Mouse (Mus musculus) gastrocnemius, adult 8-10 months (tissue): ENCODE data around the gene Sms. TPM values are rescaled to one million over a fixed set of nuclear protein-coding genes. Genes with fewer than 3 reads are reported as not detected.

Experiments
- DNase-seq, 2 experiments: peaks; one replicate each; pipeline ENCODE4 v3.0.0; 2022; ENCODE audit warnings: low spot score in 2 of 2
- total RNA-seq, 4 experiments: library from RNA; stranded (reverse); gene quantifications; 2 replicates each; pipeline ENCODE4 v1.2.4; 2022

Gene Sms
- total RNA-seq, 4 experiments from 2014 or later: 61.4 to 129 (median 75.3) TPM

DNA sequence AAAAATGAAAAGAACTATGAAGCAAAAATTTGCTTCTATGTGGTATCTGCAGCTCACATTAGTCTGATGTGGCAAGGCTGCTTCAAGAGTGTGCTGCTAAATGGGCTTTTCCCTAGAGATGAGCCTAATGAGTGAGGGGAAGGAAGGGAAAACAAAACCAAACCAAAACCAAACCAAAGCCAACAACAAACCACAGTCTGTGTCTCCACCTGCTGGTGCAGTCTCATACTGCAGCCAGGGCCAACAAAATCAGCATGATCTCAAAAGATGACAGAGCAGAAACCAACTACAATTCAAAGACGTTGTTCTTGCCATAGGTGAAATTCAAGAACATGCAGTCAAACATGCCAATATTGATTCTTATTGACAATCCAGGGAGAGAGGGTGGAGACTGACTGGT lies 37.7 kb downstream of the Sms start:
- DNase-seq: peak in 1 of 2 experiments; percentile 18

DNA sequence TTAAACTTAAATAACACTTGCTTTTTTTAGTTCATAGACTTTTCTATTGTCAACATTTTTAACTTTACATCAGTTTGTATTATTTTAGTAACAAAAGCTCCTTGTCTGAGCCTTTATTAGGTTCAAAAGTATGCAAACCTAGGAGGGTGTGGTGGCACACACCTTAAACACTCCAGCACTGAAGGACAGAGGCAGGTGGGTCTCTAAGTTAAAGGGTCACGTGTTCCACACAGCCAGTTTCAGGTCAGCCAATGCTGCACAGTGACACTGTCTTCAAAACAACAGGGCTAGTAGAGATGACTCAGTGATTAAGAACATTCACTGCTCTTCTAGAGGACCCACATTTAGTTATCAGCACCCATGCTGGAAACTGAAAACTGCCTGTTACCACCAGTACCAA lies 43.1 kb downstream of the Sms start:
- no peak for DNase-seq

DNA sequence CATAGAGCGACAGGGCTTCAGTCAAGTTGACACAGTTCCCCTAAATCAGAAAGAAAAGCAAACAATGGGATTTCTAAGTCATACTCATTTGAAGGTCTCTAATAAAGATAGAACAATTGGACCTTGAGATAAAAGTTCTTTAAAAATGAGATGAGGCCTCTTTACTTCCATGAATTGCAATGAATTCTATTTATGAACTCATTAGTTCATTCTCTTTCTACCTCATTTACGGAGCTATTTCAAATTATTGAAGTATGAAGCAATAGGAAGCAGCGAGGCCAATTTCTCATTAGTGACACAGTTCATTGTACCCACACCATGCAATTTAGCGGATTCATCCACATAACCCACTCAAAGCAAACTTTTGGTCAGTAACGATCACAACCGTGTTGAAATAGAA lies 44.7 kb downstream of the Sms start:
- no peak for DNase-seq

DNA sequence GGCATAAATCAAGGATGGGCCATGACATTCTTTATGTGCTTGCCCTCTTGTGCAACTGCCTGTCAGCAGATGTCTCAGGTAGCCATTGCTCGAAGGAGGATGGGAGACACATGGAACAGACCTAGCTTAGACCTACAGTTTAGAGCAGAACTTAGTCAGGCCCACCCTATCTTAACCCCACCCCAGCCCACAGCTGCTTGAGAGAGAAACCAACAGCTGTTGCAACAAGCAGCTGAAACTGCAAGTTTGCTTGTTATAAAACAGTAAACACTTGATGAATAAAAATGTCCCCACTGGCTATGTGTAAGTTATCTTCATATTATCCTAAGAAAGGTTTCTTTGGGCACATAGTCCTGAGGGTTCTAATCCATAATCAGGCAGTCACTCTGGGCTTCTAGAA lies 57.3 kb downstream of the Sms start:
- DNase-seq: no peak

DNA sequence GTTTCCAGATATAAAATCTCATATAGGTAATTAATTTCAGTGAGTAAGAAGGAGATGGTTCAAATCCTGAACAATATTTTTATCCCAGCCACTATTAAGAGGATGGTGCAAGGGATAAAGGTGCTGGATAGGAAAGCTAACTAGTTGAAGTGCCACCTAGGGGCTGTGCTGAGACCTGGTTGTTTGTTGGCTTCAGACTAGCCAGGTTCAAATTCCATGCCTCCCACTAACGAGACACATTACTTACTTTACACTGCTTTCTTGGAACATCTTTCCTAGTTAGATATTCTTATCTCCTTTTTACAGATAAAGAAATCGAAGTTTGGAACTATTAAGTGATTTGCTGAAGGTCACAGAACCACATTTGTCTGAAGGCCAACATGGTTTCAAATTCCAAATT lies 72.6 kb downstream of the Sms start:
- DNase-seq: no peak

DNA sequence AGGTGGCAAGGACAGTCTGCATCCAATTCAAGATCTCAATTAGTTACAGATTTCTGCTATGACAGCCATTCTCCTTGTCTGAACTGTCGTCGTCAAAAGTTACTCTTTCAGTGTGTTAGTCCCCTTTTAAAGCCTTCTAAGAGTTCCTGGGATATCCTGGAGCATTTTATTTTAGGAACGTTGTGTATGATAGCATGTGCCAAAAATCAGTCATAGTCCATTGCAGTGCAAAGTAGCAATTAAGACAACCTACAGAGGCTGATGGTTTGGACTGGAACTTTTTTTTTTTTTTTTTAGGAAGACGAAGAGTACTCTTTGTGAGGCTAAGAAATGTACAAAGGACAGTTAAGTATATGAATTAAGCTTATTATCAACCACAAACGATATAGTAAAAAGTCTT lies 76.9 kb downstream of the Sms start, which contains the start of gene Phex:
TSS of gene Phex (minus strand) at position 101 of the 400 bp plus-strand sequence.
- no peak for DNase-seq

DNA sequence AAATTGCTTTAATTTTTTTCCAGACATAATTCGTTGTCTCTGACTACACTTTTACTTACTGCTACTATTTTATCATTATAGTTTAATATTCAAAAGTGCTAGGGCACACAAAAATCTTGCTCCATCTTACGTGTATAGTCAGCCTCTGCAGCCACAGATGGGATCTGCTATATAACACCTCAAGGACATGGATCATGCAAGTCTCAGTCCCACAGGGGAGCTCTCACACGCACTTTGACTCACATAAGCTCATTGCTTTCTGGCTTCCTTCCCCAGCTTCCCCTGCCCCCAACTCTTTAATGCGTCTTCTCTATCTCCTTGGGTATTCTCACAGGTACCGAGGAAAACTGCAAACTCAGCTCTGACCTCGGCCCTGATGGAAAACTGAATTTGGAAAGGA lies 87.2 kb downstream of the Sms start:
- DNase-seq: no peak

Other genes with a start within 250 kb of the Sms start
- under 1 TPM; 0.15 to 0.90 (median 0.45) TPM for gene Phex, start 77.0 kb downstream of the Sms start, total RNA-seq
- gene Yy2, start 76.7 kb upstream of the Sms start, total RNA-seq: 1 to 10 TPM in 3 of 4 experiments, under 1 TPM in 1; 0.16 to 2.1 (median 1.7) TPM
- 10 to 100 TPM; 14.9 to 19.7 (median 17.4) TPM for gene Mbtps2, start 106.4 kb upstream of the Sms start, total RNA-seq
- gene Smpx, start 206.6 kb upstream of the Sms start, total RNA-seq: 100 to 1,000 TPM; 327 to 393 (median 357) TPM